In the genomic region with DNA sequence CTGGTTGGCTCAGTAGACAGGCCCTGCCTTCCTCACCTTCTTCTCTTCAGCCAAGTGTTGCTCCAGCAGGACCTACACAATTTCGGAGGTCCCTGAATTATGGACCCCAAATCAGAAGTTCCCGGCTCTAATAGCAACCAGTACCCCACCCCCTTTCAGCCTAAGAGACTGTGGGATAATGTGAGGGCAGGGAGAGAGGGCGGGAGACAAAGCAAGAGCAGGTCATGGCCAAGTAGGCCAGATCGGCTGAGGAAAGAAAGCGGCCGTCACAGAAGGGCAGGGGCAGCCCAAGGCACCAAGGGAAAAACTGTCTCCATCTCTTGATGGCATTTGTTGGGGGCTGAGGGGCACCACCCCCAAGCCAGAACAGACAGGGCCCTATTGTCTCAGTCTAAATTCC, we compare ENCODE assay signal across 10 mouse cellular contexts. TPM values are rescaled to one million over a fixed set of nuclear protein-coding genes. Genes with fewer than 3 reads are reported as not detected.
DNase-seq lines count a peak whose midpoint lies in the region; ATAC-seq lines count a peak whose summit lies in the region.
"Had no signal": no experiment of that assay in that cellular context is flagged by ENCODE, and none has a peak within 500 bp of the region (broad histone marks: within the 10 kb centered on the region; RNA-seq: fewer than 3 reads in every experiment).

TSS of gene Egfl8 (minus strand) at position 101 of the 400 bp plus-strand sequence.

- peak within 1 kb of the TSS; percentile 56; the same call in 1 of the 2 replicates for H3K27ac ChIP-seq in forebrain, embryonic 10.5 days
- H3K27ac ChIP-seq in forebrain, embryonic 15.5 days (replicated peaks), result no peak within 1 kb of the TSS
- H3K27ac ChIP-seq in kidney, embryonic 15.5 days, result peak within 1 kb of the TSS; percentile 18; the same call in 1 of the 2 replicates
- H3K27ac ChIP-seq in stomach, embryonic 16.5 days (ENCODE audit: low read length), result no peak within 1 kb of the TSS; the same call in 1 of the 2 replicates

- H3K4me2 ChIP-seq in forebrain, embryonic 15.5 days (replicated peaks), result no peak within 1 kb of the TSS
- no peak within 1 kb of the TSS for H3K4me2 ChIP-seq in kidney, embryonic 15.5 days
- H3K4me2 ChIP-seq in stomach, embryonic 16.5 days (ENCODE audit: low read depth, low read length), result no peak within 1 kb of the TSS

- 65% methylated on average over 6 of the region's 6 CpGs for WGBS in forebrain, embryonic 10.5 days
- WGBS in forebrain, embryonic 15.5 days, result 76% methylated on average over 6 of the region's 6 CpGs
- WGBS in kidney, embryonic 15.5 days, result 71% methylated on average over 6 of the region's 6 CpGs
- WGBS in stomach, embryonic 16.5 days, result 75% methylated on average over 6 of the region's 6 CpGs

- no peaks in the 10 kb centered on the region for H3K9me3 ChIP-seq in forebrain, embryonic 10.5 days
- no peaks in the 10 kb centered on the region for H3K9me3 ChIP-seq in forebrain, embryonic 15.5 days
- H3K9me3 ChIP-seq in kidney, embryonic 15.5 days (replicated peaks), result no peaks in the 10 kb centered on the region
- H3K9me3 ChIP-seq in stomach, embryonic 16.5 days (replicated peaks; ENCODE audit: control insufficient read depth, low read length), result no peaks in the 10 kb centered on the region

- H3K9ac ChIP-seq in forebrain, embryonic 15.5 days (replicated peaks), result no peak within 1 kb of the TSS
- H3K9ac ChIP-seq in kidney, embryonic 15.5 days, result no peak within 1 kb of the TSS
- H3K9ac ChIP-seq in stomach, embryonic 16.5 days (ENCODE audit: low read length), result 0 out of 2 replicates have a peak within 1 kb of the TSS, but pooled peaks have one; percentile 35

- no peak for ATAC-seq in forebrain, embryonic 15.5 days (replicated peaks)
- no peak for ATAC-seq in kidney, embryonic 15.5 days (replicated peaks; ENCODE audit: low FRiP score)
- ATAC-seq in stomach, embryonic 16.5 days (ENCODE audit: insufficient read depth, low FRiP score), result no peak

- H3K36me3 ChIP-seq in forebrain, embryonic 10.5 days (replicated peaks), result peaks cover 70% of the 10 kb centered on the region
- peaks cover 56% of the 10 kb centered on the region for H3K36me3 ChIP-seq in forebrain, embryonic 15.5 days
- H3K36me3 ChIP-seq in kidney, embryonic 15.5 days, result peaks cover 89% of the 10 kb centered on the region
- peaks cover 20% of the 10 kb centered on the region for H3K36me3 ChIP-seq in stomach, embryonic 16.5 days (ENCODE audit: control insufficient read depth, insufficient read depth, low read length)

- DNase-seq in forebrain, embryonic 10.5 days (ENCODE audit: extremely low spot score, low spot score), result no peak
- DNase-seq in kidney, postnatal 14 days, result no peak
- peak; percentile 32 for DNase-seq in retina, postnatal 1 day
- DNase-seq in retina, embryonic 14.5 days (ENCODE audit: low spot score), result no peak
- no peak for DNase-seq in Muller cell, postnatal 12 days (ENCODE audit: inconsistent ontology term)
- DNase-seq: cerebellum, postnatal 36 days; right cerebral cortex, postnatal 14 days had no signal

- no peaks in the 10 kb centered on the region for H3K27me3 ChIP-seq in forebrain, embryonic 10.5 days (ENCODE audit: poor library complexity, severe bottlenecking)
- H3K27me3 ChIP-seq in forebrain, embryonic 15.5 days, result no peaks in the 10 kb centered on the region
- no peaks in the 10 kb centered on the region for H3K27me3 ChIP-seq in kidney, embryonic 15.5 days
- H3K27me3 ChIP-seq in stomach, embryonic 16.5 days (ENCODE audit: control insufficient read depth, insufficient read depth, low read length), result no peaks in the 10 kb centered on the region

- H3K4me1 ChIP-seq in forebrain, embryonic 10.5 days, result peaks cover 14% of the 10 kb centered on the region
- no peaks in the 10 kb centered on the region for H3K4me1 ChIP-seq in forebrain, embryonic 15.5 days
- no peaks in the 10 kb centered on the region for H3K4me1 ChIP-seq in kidney, embryonic 15.5 days
- H3K4me1 ChIP-seq in stomach, embryonic 16.5 days (ENCODE audit: control insufficient read depth, insufficient read depth, low read length), result no peaks in the 10 kb centered on the region

- H3K4me3 ChIP-seq in forebrain, embryonic 10.5 days, result peak within 1 kb of the TSS; percentile 0; the same call in 1 of the 2 replicates
- H3K4me3 ChIP-seq in forebrain, embryonic 15.5 days, result no peak within 1 kb of the TSS
- H3K4me3 ChIP-seq in kidney, embryonic 15.5 days (replicated peaks), result no peak within 1 kb of the TSS
- H3K4me3 ChIP-seq in stomach, embryonic 16.5 days (replicated peaks; ENCODE audit: low read length), result no peak within 1 kb of the TSS

RNA-seq across cellular contexts. Expression of gene Egfl8, which starts in this region (rescaled TPM):
- 1.6 and 3.1 TPM in 2 replicates for polyA plus RNA-seq in forebrain, embryonic 10.5 days (2016; fragmentation: Nextera tagmentation; extraction: Ambion mirVana)
- 6.1 and 7.4 TPM in 2 replicates for polyA plus RNA-seq in forebrain, embryonic 15.5 days (2015; fragmentation: Nextera tagmentation; extraction: Ambion mirVana)
- 3.5 and 4.4 TPM in 2 replicates for polyA plus RNA-seq in kidney, embryonic 15.5 days (2015; fragmentation: Nextera tagmentation; extraction: Ambion mirVana)
- 3.5 and 4.8 TPM in 2 replicates for polyA plus RNA-seq in stomach, embryonic 16.5 days (2015; fragmentation: Nextera tagmentation; extraction: Ambion mirVana)

Comparison
In these comparisons a context has a peak if more than half of its experiments do, and no peak if none do; other contexts are left out.
1. H3K27ac ChIP-seq: peak in forebrain, embryonic 10.5 days (single experiment) and kidney, embryonic 15.5 days (single experiment); none in forebrain, embryonic 15.5 days (single experiment) and stomach, embryonic 16.5 days (single experiment).